Mouse (Mus musculus) adrenal gland, adult 8-10 months (tissue): ENCODE measurements around the gene Fam205a2. TPM values are rescaled to one million over a fixed set of nuclear protein-coding genes. Genes with fewer than 3 reads are reported as not detected.
"Not testable (repeated sequence)": the region's sequence is repeated elsewhere in the genome, so short reads cannot be mapped to it uniquely, and the experiment has no call there.

ENCODE experiments used
- DNase-seq: peaks from one replicate; pipeline ENCODE4 v3.0.0; 2022
- total RNA-seq, 4 experiments: library from RNA; stranded (reverse); gene quantifications; 2 replicates each; pipeline ENCODE4 v1.2.4; 2022

The Fam205a2 gene
- under 1 TPM in 1 of 4 experiments, not detected in 3; 0.48 TPM for total RNA-seq

DNA sequence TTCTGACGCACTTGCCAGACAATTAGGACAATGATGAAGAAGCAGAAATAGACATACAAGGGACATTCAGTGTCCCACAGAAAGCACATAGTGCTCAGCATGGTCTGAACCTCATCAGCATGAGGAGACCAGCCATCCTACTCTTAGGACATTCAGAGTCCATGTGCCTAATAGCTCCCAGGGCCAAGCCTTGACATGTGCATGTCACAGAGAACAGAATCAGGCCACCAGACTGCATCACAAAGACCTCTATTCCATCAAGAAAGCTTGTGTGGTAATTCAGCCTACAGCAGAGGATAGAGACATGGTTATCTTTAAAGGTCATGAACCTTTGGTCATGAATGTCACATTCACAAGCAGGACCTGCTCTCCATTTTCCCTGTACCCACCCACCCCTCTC lies at the start of gene Fam205a2:
Fam205a2 (minus strand) TSS at position 101 of the 400 bp plus-strand sequence.
- DNase-seq: not testable (repeated sequence)

Other genes with a start within 250 kb of the Fam205a2 start
- not detected for gene Gm21953, start 233.9 kb downstream of the Fam205a2 start, total RNA-seq
- under 1 TPM in 1 of 4 experiments, not detected in 3; 0.48 TPM for gene Fam205a3, start 209.8 kb downstream of the Fam205a2 start, total RNA-seq
- not detected for gene Gm21586, start 88.8 kb downstream of the Fam205a2 start, total RNA-seq
- gene Gm2163, start 61.4 kb downstream of the Fam205a2 start, total RNA-seq: 1 to 10 TPM in 1 of 4 experiments, under 1 TPM in 3; 0.52 to 2.0 (median 0.90) TPM
- gene Gm10591, start 84.0 kb upstream of the Fam205a2 start, total RNA-seq: not detected
- gene Gm2564, start 101.5 kb upstream of the Fam205a2 start, total RNA-seq: 10 to 100 TPM; 15.4 to 27.8 (median 19.9) TPM
- 10 to 100 TPM in 1 of 4 experiments, 1 to 10 TPM in 1, not detected in 2; 1.5 to 11.7 TPM for gene Ccl27b, start 127.1 kb upstream of the Fam205a2 start, total RNA-seq
- under 1 TPM in 2 of 4 experiments, not detected in 2; 0.37 to 0.38 TPM for gene Il11ra2, start 133.7 kb upstream of the Fam205a2 start, total RNA-seq
- 1 to 10 TPM in 1 of 4 experiments, under 1 TPM in 1, not detected in 2; 0.67 to 1.4 TPM for gene 4930578G10Rik, start 207.4 kb upstream of the Fam205a2 start, total RNA-seq
- 1 to 10 TPM; 1.8 to 7.0 (median 3.1) TPM for gene Ccl19, start 228.4 kb upstream of the Fam205a2 start, total RNA-seq
- gene Ccl21a, start 245.8 kb upstream of the Fam205a2 start, total RNA-seq: 10 to 100 TPM in 1 of 4 experiments, 1 to 10 TPM in 3; 4.1 to 10.2 (median 6.4) TPM